Mouse (Mus musculus): ENCODE results near the gene Adamts15. TPM values are rescaled to one million over a fixed set of nuclear protein-coding genes. Genes with fewer than 3 reads are reported as not detected.

Gene Adamts15
- total RNA-seq, 2 experiments from 2014 or later, result 9.2 to 11.6 TPM

DNA sequence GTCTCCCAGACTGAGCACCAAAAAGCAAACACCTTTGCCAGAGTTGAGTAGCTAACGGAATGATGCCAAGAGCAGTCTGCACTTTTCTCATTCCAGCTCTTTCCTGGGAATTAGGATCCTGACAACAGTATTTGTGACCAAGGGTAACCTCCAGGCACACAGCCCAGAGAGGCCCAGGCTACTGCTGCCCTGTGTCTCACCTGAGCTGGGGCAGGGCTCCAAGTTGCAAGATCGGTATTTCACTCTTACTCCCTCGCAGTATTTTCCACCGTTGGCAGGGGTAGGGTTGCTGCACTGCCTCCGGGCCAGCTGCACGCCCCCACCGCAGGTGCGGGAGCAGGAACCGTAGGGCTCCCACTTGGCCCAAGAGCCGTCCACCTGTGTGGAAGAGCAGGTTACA lies 16.4 kb downstream of the Adamts15 start:
- intact Hi-C loops (cut with DNase I), result no loop called here
- DNase-seq (ENCODE audit: extremely low spot score in 1 of 2, low spot score in 2 of 2), result no peak

DNA sequence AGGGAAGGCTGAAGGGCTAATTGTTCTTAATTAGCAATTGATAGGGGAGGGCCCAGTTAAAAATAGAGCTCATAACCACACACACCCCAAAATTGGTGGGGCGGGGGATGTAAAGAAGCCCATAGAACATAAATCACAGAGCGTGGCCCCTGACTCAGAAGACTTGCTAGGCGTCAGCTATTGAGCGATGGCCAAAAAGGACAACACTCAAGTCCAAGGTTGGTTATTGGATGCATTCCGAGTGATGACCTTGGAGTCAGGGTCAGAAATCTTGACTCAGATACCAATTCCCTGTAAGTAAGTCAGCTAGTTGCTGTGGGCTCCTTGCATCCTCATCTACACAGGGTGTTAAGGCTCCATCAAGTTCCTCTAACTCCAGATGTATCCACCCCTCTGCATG lies 19.0 kb downstream of the Adamts15 start:
- DNase-seq (ENCODE audit: extremely low spot score in 1 of 2, low spot score in 2 of 2), result no peak
- intact Hi-C loops (cut with DNase I), result no loop called here

DNA sequence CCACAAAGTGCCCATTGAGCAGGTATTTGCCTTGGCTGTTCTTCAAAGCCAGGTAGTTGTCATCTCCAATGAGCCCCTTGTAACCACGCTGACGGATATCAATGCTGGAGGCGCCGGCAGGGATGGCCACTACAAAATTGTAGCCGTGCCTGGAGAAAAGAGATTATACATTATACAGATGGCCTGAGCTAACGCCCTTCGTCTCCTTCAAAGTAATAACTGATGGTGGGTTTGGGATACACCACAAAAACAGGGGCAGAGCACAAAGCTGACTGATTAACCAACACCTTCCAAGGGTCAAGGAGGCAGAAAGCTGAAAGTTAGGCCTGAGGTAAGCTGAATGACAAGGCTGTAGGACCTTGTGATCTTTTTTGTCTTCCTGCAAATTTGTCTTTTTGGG lies 19.6 kb downstream of the Adamts15 start:
- DNase-seq (ENCODE audit: extremely low spot score in 1 of 2, low spot score in 2 of 2), result no peak
- intact Hi-C loops (cut with DNase I), result no loop called here

DNA sequence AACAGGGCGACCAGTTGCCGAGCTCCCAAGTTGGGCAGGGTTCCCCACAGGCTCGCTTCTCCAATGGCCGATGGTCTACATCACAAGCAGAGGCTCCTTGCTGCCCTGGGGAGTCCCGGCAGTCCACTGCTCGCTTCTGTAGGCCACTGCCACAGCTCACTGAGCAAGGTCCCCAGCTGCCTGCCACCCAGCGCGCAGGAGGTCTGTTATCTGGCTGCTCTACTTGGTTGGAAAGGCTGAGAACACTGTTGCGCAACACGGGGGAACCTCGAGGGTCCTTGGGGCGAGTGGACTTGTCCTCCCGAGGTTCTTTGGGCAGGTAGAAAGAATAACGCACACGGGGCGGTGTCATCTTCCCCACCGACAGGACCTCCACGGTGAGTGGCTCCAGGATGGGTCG lies 20.1 kb downstream of the Adamts15 start:
- no peak for DNase-seq (ENCODE audit: extremely low spot score in 1 of 2, low spot score in 2 of 2)
- intact Hi-C loops (cut with DNase I), result no loop called here

DNA sequence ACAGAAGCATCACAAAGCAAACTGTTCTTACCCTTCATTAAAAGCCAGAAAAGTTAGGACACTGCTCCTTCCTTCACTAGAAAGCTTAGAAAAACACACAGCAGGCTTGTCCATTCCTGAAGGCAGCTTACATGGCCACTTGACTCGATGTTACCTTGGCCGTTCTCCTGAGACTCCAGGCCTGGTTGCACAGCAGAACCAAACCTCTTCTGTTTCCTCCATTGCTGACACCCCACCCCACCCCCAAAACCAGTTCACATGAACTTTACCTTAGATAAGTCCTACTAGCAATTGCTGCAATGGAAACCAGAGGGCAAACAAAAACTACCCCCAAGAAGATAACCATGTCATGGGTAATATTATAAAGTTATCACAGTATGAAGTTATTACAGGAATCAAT lies 25.1 kb downstream of the Adamts15 start:
- no peak for DNase-seq (ENCODE audit: extremely low spot score in 1 of 2, low spot score in 2 of 2)
- intact Hi-C loops (cut with DNase I), result no loop called here

DNA sequence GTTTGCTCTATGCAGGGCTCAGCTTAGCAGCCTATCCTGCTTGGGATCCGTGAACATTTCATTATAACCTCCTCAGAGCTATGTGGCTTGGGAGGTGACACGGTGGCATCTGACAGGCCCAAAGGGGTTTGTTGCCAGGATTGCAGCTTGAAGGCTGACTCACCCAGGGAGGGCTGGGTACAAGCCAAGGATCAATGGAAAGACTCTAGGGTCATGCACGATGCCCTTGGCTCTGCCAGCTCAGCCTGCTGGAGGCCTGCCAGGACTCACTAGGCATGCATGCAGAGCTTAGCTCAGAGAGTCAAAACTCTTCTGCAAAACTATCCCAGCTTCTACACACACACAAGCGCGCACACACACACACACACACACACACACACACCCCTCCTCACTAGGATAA lies 25.5 kb downstream of the Adamts15 start:
- DNase-seq (ENCODE audit: extremely low spot score in 1 of 2, low spot score in 2 of 2), result peak in 1 of 2 experiments; percentile 62
- intact Hi-C loops (cut with DNase I), result no loop called here

DNA sequence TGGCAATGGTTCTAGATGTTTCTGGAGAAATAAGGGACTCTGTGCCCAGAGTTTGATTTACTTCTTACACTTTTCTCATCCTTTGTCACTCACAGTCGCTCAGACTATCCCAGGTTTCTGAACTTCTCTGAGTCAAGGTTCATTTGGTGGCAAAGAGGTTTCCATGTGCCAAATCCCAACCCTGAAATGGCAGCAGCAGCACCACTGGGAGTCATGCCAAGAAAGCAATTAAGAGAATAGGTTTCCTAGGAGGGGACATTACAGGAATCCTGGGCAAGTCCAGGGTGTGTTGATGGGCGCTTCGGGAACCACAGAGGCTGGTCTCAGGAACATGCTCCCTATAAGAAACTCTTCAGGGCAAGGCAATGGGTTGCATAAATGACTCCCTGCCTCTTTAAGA lies 26.6 kb downstream of the Adamts15 start:
- intact Hi-C loops (cut with DNase I), result no loop called here
- DNase-seq (ENCODE audit: extremely low spot score in 1 of 2, low spot score in 2 of 2), result no peak

DNA sequence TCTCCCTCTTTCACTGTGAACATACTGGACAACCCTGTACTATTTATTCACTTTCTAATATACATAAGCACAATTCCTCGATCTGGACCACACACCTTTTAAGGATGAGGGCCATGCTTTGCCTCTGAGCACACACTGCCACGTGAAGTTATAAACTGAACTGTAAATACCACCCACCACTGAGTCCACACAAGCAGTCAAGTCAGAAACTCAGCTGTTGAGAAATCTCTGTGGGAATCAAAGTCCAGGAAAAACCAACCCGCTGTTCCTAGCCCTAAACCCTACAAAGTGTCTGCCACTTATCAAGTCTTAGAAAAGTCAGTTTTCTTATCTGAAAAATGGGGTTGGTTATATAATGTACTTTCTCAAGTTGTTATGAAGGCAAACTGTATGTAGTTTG lies 36.0 kb downstream of the Adamts15 start:
- intact Hi-C loops (cut with DNase I), result no loop called here
- no peak for DNase-seq (ENCODE audit: extremely low spot score in 1 of 2, low spot score in 2 of 2)

DNA sequence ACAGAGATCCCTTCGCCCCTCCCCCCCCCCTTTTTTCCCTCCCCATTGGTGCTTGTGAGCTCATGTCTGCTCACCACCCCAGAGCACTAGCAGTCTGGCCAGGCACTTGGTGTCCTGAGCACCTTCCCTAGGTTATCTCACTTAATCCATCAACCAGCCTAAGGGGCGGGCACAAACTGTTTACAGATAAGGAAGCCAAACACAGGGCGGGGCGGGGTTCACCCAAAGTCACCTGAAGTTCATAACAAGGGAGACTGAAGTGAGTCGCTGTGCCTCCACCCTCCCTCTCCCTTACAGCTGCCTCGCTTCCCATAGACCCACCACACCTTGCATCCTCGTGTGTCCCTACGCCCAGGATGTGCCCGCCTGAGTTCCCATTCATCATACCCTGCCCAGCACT lies 41.7 kb downstream of the Adamts15 start:
- intact Hi-C loops (cut with DNase I), result no loop called here
- DNase-seq (ENCODE audit: extremely low spot score in 1 of 2, low spot score in 2 of 2), result no peak

DNA sequence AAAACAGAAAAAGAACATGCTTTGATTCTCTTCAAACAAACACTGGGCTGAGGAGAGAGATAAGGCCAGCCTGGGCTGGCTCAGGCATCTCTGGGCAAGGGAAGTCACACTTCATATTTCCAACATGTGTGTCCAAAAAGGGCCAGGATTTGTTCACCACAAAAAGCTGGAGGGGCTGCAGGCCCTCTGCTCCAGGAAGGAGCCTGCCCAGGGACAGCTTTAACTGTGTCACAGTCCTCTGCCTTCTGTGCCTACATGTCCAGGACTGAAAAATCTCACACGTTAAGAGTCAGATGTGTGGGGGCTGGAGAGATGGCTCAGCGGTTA lies 42.3 kb downstream of the Adamts15 start:
- no peak for DNase-seq (ENCODE audit: extremely low spot score in 1 of 2, low spot score in 2 of 2)
- intact Hi-C loops (cut with DNase I), result no loop called here

DNA sequence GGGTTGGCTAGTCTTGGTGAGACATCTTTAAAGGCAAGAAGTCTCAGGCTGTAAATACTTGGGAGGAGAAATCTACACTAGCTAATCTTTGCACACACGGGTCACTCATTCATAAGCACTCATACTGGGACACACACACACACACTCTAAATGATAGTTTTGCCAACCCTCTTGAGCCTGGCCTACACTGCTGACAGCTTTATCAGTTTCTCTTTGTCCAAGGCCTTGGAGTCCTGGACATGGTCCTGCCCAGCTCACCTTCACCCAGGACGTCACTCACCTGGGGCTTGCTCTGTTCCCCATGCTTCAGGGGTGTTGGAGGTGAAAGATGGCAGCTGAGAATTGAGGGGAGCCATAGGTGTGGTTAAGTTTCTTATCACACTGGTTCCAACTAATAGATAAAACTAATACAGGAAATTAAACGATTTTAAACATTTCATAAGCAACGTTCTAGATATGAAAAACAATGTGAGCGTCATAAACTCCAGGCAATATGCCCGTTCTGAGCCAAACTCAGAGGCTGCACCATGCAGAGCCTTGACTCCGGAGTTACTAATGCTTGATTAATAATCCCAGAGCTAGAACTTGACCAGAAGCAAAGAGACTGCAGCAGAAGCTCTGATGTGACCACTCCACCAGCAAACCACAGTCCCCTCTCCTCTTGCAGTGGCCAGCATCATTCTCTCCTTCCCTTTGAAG lies 42.9 kb downstream of the Adamts15 start:
- intact Hi-C loops (cut with DNase I), result no loop called here
- DNase-seq (ENCODE audit: extremely low spot score in 1 of 2, low spot score in 2 of 2), result no peak

DNA sequence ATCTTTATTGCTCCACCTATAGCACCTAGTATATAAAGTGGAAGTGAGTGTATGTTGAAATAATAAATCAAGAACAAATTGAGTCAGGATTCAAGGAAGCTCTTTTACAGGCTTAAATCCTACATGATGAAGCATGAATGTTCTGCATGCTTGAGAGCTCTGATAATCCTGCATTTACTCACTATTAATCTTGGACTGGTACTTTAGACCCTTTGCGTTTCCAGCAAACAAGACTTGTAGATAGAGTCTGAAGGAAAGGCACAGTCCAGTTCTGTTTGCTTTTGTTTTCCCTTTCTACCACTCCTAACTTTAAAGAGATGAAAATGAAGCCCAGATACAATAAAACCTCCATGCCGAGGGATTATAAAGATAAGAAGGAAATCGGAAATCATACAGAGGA lies 45.7 kb downstream of the Adamts15 start:
- intact Hi-C loops (cut with DNase I), result no loop called here
- no peak for DNase-seq (ENCODE audit: extremely low spot score in 1 of 2, low spot score in 2 of 2)

DNA sequence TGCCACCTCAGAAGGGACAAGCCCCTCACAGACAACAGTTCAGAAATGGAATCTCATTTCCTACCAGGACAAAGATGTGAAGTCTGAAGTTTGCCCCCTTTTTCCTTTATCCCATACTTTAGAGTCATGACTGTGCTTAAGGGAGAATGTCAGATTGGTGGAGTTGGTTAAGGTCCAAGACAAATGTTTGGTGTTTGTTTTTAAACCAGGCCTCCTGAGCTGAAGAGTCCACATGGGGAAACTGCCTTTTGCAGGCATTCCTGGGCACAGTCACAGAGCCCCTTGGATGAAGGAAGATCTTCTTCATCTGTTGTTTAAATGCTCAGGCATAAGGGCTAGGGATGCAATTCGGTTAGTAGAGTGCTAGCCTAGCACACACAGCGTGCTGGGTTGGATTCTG lies 66.4 kb downstream of the Adamts15 start:
- DNase-seq (ENCODE audit: extremely low spot score in 1 of 2, low spot score in 2 of 2), result no peak
- intact Hi-C loops (cut with DNase I), result no loop called here

DNA sequence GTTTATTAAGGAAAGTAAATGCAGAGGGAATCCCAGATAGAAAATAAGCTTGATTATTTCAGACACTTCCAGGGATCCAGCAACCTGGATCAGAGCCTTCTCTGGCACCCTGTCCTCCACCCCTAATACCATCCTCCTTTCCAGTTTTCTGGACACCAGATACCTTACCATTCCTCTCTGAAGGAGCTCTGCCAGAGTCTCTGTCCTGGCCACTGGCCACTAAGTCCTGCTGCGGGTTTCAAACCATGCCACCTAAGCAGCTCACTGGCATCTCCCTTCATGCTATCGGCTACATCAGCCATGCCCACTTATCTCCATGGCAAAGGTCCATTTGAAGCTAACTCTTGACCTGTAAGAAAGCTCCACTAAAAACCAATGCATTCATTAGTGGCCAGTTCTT lies 70.4 kb downstream of the Adamts15 start:
- intact Hi-C loops (cut with DNase I), result no loop called here
- no peak for DNase-seq (ENCODE audit: extremely low spot score in 1 of 2, low spot score in 2 of 2)

DNA sequence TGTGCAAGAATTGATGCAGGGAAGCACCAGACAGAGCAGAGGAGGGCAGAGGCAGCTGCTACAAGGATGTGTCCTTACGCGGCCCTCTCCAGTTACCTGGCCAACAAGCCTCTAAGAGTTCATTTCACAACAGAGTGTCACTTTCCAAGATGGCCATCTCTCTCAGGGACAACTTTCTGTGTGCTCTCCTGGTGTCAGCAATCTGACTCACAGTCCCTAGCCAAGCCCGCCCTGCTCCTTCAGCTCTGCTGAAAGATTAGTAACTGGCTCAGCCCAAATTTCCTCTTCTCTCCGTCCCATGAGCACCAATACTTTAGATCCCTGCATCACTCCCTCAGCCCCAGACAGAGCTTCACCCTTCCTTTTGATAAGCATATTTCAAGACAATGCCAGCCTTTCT lies 72.3 kb downstream of the Adamts15 start:
- DNase-seq (ENCODE audit: extremely low spot score in 1 of 2, low spot score in 2 of 2), result no peak
- intact Hi-C loops (cut with DNase I), result no loop called here

DNA sequence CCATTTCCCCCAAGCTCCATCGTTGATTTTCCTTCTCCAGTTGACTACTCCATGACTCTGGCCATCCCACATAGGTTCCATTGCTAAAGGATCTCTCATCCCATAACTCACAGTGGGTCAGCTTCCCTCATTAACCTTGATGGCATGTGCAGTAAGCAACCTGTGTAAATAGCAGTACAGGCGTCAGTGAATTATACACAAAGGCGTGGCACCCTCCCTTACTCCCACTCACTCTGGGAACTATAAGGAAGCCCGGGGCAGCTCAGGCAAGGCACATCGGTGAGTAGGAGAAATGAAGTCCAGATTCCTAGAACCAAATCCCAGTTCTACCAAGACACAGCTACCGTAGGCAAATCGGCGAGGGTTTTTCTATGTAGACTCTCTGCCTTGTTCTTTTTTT lies 72.8 kb downstream of the Adamts15 start:
- intact Hi-C loops (cut with DNase I), result no loop called here

More for the DNA sequence above, 72.8 kb downstream of the Adamts15 start:
- no peak for DNase-seq (ENCODE audit: extremely low spot score in 1 of 2, low spot score in 2 of 2)

Other genes starting within 250 kb of the Adamts15 start
- 10 to 100 TPM; 11.3 to 12.4 TPM for gene Adamts8, start 20.1 kb upstream of the Adamts15 start, total RNA-seq (2021)
- 10 to 100 TPM; 43.6 to 45.7 TPM for gene Zbtb44, start 108.2 kb upstream of the Adamts15 start, total RNA-seq (2021)
- under 1 TPM; 0.30 to 0.49 TPM for gene St14, start 209.4 kb upstream of the Adamts15 start, total RNA-seq (2021)